Mouse (Mus musculus): ENCODE measurements around the gene Btbd9.
A peak's percentile ranks its signal among the peaks of the same experiment; 100 is the strongest.

DNA sequence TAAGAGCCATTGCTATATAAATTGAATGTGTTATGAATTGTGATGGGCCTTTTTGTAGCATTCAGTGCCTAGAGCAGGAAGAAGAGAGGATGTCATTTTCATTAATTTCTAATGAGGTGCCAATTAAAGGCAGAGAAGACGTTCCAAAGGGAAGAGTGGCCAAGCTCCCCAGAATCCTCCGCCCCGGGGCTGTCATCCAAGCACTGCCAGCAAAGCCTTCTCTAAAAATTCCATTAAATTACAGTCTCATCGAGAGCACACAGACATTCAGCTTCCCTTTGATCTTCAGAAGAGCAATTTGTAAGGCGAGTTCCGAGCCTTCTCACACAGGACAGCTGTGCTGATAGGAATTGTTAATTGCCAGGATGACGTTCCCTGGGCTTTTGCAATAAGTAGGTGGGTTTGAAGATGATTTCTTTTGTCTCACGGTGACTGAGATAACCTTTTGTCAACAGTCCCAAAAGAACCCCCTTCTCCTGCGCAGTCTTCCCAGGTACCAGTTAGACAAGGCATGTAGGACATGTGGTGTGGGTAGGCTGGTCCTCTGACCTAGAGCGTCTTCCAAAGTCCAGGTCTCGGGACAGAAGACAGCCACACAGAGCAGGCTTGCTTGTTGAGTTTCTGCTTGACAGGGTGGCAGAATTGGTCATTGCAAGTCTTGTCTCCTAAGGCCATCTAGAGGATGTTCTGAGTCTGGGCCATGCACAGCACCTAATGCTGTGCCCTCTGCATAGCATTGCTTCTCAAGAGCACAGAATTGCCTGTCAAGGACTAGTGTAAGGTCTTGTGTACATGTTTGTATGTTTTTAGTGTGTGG is 381.5 kb downstream of the Btbd9 start:
- TF ChIP-seq CTCF (IDR thresholded peaks at IDR 0.05) (peak; percentile 63), EP300 (IDR thresholded peaks at IDR 0.05) (no peak)
